Mouse (Mus musculus): ENCODE data around the gene Mfsd11. TPM values are rescaled to one million over a fixed set of nuclear protein-coding genes. Genes with fewer than 3 reads are reported as not detected.
"Not testable (repeated sequence)": the region's sequence is repeated elsewhere in the genome, so short reads cannot be mapped to it uniquely, and the experiment has no call there.

Mfsd11 gene
- polyA plus RNA-seq, 1 experiment from 2014 or later: 46.3 TPM

DNA sequence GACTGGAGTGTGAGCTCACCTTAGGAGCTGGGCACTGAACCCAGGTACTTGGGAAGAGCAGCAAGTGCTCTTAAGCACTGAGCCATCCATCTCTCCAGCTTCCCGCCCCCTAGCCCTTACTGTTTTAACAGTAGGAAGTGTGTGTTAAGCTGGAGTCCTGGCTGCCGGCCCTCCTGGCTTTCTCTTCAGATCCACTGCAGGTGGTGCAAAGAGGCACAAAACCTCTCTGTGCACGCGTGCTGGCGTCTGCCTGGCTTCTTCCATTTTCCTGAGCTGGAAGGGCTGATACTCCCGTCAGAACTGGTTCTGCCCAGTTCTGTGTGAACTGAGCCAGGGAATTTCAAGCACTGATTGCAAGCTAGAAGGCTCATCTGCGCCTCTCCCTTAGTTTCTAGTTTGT lies 28.6 kb downstream of the Mfsd11 start:
- no peak overlapping the region for H3K9ac ChIP-seq (replicated peaks)
- no peak overlapping the region for H3K4me2 ChIP-seq (replicated peaks)
- no peak overlapping the region for H3K27ac ChIP-seq (replicated peaks)
- H3K36me3 ChIP-seq: no peaks in the 10 kb centered on the region
- peaks cover 5% of the 10 kb centered on the region for H3K4me1 ChIP-seq
- ATAC-seq (ENCODE audit: low FRiP score, low read depth): no peak
- no peaks in the 10 kb centered on the region for H3K9me3 ChIP-seq
- no peak overlapping the region for H3K4me3 ChIP-seq
- H3K27me3 ChIP-seq: peaks cover 12% of the 10 kb centered on the region; the same call in 1 of the 2 replicates
- 62% methylated on average over 7 of the region's 7 CpGs for WGBS

DNA sequence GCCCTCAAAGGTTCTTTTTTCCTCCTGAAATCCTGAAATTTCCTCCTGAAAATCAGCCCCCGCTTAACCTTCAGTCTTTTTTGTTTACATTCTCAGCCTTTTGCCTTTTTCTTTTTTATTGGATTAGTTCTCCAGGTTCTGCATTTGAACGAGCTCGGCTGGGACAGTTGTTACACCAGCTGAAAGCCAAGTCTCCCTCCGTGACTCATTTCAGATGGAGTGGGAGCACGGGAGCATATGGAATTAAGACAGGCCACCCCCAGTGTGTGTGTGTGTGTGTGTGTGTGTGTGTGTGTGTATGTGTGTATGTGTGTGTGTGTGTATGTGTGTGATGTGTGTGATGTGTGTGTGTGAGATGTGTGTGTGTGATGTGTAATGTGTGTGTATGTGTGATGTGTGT lies 29.2 kb downstream of the Mfsd11 start:
- no peaks in the 10 kb centered on the region for H3K9me3 ChIP-seq
- H3K4me3 ChIP-seq: no peak overlapping the region
- H3K27ac ChIP-seq (replicated peaks): no peak overlapping the region
- peaks cover 8% of the 10 kb centered on the region for H3K4me1 ChIP-seq
- H3K4me2 ChIP-seq (replicated peaks): no peak overlapping the region
- H3K27me3 ChIP-seq: peaks cover 18% of the 10 kb centered on the region
- 64% methylated on average over 5 of the region's 5 CpGs for WGBS
- ATAC-seq (ENCODE audit: low FRiP score, low read depth): no peak
- no peaks in the 10 kb centered on the region for H3K36me3 ChIP-seq
- no peak overlapping the region for H3K9ac ChIP-seq (replicated peaks)

DNA sequence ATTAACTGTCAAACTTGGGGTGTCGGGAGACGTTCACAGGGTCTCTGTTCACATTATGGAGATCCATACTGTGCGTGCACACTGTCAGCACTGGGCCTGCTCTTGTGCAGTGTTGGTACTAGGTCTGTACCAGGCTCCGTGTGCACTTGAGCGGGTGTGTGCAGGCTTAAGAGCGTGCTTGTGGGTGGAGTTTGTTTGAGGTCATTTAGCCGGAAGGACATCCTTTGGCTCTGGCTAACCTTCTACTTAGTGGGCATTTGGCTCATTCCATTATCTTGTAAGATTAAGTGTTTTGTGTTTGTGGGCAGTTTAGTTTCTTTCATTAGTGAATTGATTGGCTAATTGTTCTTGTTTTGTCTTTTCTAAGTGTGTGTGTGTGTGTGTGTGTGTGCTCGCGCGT lies 30.2 kb downstream of the Mfsd11 start:
- 82% methylated on average over 10 of the region's 10 CpGs for WGBS
- Histone ChIP-seq H3K4me2 (replicated peaks) (no peak overlapping the region), H3K27me3 (peaks cover 23% of the 10 kb centered on the region), H3K9ac (replicated peaks) (no peak overlapping the region), H3K9me3 (no peaks in the 10 kb centered on the region), H3K4me1 (peaks cover 8% of the 10 kb centered on the region), H3K4me3 (no peak overlapping the region), H3K36me3 (no peaks in the 10 kb centered on the region), H3K27ac (replicated peaks) (no peak overlapping the region)
- ATAC-seq (ENCODE audit: low FRiP score, low read depth): no peak

DNA sequence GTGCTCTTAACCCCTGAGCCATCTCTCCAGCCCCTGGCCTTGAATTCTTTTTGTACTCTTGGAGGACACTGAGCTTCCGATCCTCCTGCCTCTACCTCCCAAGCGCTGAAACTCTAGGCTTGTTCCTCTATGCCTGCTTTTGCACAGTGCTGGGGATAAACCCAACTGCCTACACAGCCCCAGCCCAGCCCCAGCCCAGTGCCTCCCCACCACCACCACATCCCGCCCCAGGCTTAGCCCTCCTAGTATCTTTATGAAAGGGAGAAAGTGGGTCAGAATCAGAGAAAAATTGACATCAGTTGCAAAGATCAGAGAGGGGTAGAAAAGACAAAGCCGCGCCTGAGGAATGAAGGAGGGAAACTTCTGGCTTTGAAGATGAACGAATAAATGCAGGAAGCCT lies 31.8 kb downstream of the Mfsd11 start:
- H3K4me3 ChIP-seq: no peak overlapping the region
- 82% methylated on average over 6 of the region's 6 CpGs for WGBS
- H3K9me3 ChIP-seq: no peaks in the 10 kb centered on the region
- H3K27me3 ChIP-seq: peaks cover 29% of the 10 kb centered on the region
- no peak overlapping the region for H3K27ac ChIP-seq (replicated peaks)
- ATAC-seq (ENCODE audit: low FRiP score, low read depth): no peak
- H3K4me1 ChIP-seq: peaks cover 8% of the 10 kb centered on the region
- H3K36me3 ChIP-seq: no peaks in the 10 kb centered on the region
- no peak overlapping the region for H3K4me2 ChIP-seq (replicated peaks)
- no peak overlapping the region for H3K9ac ChIP-seq (replicated peaks)

DNA sequence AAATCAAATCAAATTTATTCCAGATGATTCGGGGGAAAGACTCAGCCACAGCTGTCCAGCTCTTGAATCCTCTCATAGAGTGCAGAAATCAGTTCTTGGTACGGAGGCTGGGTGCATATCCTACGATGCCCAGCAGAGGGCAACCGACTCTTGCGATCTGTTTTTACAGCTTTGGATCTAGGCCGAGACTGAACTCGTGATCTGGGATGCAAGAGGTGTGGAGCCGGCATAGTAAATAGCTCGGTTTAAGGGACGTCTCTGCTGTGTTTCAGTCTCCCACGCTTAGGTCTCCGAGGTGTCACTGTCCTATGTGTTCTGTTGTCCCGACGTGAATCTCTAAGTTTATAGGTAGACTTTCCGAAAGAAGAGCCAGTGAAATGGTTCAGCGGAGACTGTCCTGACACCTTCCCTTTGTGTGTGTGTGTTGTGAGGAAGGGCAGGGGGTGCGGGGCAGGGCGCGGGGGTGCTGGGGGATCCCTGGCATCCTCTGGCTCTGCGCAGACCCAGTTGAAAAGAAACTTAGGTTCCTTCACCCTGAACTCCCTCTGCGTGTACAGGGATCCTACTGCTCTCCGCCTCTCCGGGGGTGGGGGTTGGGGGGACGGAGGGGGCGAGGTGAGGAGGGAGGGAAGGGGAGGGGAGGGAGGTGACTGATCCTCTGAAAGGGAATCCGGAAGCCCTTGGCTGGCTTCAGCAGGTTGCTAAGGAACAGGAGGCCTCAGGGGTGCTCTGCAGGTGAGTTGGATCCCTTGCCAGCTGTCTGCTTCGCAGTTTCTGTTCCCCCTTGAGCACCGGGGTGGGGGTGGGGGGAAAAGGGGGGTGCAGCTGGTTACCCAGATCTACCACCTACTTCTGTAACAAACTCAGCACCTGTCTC lies 33.3 kb downstream of the Mfsd11 start:
- 3% methylated on average over 27 of the region's 28 CpGs for WGBS
- Histone ChIP-seq H3K27ac (replicated peaks) (no peak overlapping the region), H3K4me3 (peak overlapping the region; percentile 19), H3K36me3 (no peaks in the 10 kb centered on the region), H3K4me2 (replicated peaks) (peak overlapping the region; percentile 41), H3K4me1 (peaks cover 8% of the 10 kb centered on the region), H3K27me3 (peaks cover 29% of the 10 kb centered on the region), H3K9ac (replicated peaks) (peak overlapping the region; percentile 24; the same call in 1 of the 2 replicates), H3K9me3 (no peaks in the 10 kb centered on the region)
- ATAC-seq (ENCODE audit: low FRiP score, low read depth): no peak

DNA sequence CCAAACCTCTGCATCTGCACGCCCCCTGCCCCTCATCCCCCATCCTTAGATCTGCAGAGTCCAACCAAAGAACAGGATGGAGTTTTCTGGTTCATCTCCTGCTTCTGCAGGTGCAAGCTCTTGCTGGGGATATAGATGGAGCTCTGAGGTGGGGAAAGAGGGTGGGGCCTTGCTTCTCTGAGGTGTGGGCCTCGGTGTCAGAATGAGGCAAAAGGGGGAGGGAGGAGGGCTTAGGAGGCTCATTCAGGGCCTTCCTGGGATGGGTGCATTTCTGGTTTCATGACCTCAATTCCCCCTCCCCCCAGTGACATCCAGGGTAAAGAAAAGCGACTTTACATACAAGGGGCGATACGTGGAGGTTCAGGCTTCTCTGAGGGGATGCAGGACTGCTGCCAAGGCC lies 34.9 kb downstream of the Mfsd11 start:
- Histone ChIP-seq H3K4me1 (peaks cover 8% of the 10 kb centered on the region), H3K27me3 (peaks cover 29% of the 10 kb centered on the region), H3K27ac (replicated peaks) (no peak overlapping the region), H3K4me3 (no peak overlapping the region), H3K36me3 (no peaks in the 10 kb centered on the region), H3K9me3 (no peaks in the 10 kb centered on the region), H3K9ac (replicated peaks) (no peak overlapping the region), H3K4me2 (replicated peaks) (no peak overlapping the region)
- no peak for ATAC-seq (ENCODE audit: low FRiP score, low read depth)
- 61% methylated on average over 5 of the region's 5 CpGs for WGBS

DNA sequence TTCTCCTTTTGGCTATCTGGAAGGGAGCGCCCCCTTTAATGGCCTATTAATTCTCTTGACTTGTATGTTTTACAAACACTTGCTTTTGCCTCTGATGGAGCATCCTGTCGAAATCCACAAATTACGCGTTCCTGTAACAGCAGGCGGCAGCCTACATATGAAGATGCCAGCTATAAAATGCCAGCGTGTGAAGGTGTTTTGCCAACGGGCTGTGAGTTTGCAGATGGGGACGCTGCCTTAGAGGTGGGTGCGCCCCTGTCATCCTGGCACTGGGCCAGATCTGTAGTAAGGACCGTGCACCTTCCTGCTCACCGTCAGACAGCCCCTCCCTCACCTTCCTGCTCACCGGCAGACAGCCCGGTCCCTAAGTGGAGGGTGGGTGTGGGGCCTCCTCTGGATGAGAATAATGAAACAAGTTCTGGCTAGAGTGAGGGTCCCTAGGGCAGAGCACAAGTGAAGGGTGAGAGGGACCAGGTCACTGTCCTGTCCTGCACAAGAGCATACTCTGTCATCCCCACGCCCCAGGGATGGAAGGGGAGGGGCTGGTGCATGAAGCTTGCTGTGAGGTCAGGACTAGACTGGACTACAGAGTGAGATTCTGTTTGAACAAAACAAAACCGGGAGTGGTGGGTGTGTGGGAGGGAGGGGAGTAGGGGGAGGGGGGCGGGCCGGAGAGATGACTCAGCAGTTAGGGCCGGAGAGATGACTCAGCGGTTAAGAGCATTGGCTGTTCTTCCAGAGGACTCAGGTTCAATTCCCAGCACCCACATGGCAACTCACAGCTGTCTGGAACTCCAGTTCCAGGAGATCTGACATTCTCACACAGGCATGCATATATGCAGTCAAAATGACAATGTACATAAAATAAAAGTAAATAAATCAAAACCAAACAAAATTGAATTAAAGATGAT lies 41.5 kb downstream of the Mfsd11 start:
- H3K4me1 ChIP-seq: no peaks in the 10 kb centered on the region; the same call in 1 of the 2 replicates
- H3K9ac ChIP-seq (replicated peaks): no peak overlapping the region
- no peak overlapping the region for H3K27ac ChIP-seq (replicated peaks)
- no peaks in the 10 kb centered on the region for H3K36me3 ChIP-seq
- H3K27me3 ChIP-seq: no peaks in the 10 kb centered on the region; the same call in 1 of the 2 replicates
- H3K4me2 ChIP-seq (replicated peaks): no peak overlapping the region
- ATAC-seq (ENCODE audit: low FRiP score, low read depth): no peak
- 86% methylated on average over 19 of the region's 19 CpGs for WGBS
- no peak overlapping the region for H3K4me3 ChIP-seq
- H3K9me3 ChIP-seq: no peaks in the 10 kb centered on the region

DNA sequence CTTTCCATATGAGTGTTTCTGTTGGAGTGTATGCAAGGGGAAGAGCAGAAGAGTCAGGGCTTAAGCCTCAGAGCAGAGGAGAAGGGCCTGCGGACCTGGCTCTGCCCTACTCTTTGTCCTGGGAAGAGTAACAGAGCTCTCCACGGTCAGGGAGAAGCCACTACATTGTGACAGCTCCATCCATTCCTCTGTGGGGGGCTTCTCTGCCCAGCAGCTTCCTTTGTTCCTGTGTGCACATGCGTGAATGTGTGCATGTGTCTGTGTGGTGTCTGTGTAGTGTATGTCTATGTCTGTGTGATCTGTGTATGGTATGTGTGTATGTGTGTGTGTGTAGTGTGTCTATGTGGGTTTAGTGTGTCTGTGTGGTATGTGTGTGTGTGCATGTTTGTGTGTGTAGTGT lies 43.2 kb downstream of the Mfsd11 start:
- Histone ChIP-seq H3K27ac (replicated peaks) (no peak overlapping the region), H3K4me2 (replicated peaks) (no peak overlapping the region), H3K36me3 (no peaks in the 10 kb centered on the region), H3K9ac (replicated peaks) (no peak overlapping the region), H3K4me3 (no peak overlapping the region), H3K27me3 (no peaks in the 10 kb centered on the region; the same call in 1 of the 2 replicates), H3K4me1 (no peaks in the 10 kb centered on the region; the same call in 1 of the 2 replicates), H3K9me3 (no peaks in the 10 kb centered on the region)
- WGBS: 57% methylated on average over 3 of the region's 3 CpGs
- no peak for ATAC-seq (ENCODE audit: low FRiP score, low read depth)

DNA sequence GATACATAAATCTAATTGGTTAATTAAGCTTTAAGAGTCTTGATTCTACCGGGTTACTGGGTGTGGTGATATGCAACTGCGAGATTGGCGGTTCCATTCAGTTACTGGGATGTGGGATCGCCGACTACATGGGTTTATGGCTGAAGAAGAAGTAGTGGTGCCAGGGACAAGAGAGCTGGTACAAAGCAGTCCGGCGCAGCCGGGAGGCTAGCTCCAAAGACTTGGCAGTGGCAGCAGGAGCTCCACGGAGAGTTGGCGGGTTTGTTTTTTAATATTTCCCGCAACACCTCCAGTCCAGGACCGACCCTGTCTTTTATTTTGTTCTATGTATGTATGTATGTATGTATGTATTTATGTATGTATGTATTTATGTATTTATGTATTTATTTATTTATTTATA lies 47.0 kb downstream of the Mfsd11 start:
- H3K4me1 ChIP-seq: no peaks in the 10 kb centered on the region
- no peak overlapping the region for H3K9ac ChIP-seq (replicated peaks)
- H3K27me3 ChIP-seq: peaks cover 10% of the 10 kb centered on the region
- no peak overlapping the region for H3K4me3 ChIP-seq
- H3K9me3 ChIP-seq: no peaks in the 10 kb centered on the region
- 92% methylated on average over 12 of the region's 12 CpGs for WGBS
- no peak overlapping the region for H3K27ac ChIP-seq (replicated peaks)
- ATAC-seq (ENCODE audit: low FRiP score, low read depth): no peak
- no peaks in the 10 kb centered on the region for H3K36me3 ChIP-seq
- no peak overlapping the region for H3K4me2 ChIP-seq (replicated peaks)

DNA sequence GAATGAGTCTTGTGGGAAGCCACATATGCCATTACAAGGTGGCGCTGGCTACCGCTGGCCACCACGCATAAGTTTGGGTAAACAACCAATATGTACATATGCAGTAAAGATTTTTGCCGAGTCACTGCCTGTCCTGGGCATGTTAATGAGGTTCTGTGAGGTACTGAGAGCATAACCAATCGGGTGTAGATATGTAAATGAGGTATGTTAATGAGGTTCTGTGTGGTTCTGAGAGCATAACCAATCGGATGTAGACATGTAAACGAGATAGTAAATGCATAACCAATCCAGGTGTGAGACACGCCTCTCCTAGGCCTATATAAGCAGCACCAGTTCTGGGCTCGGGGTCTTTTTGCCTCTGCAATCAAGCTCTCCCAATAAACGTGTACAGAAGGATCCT lies 50.3 kb downstream of the Mfsd11 start:
- H3K27ac ChIP-seq (replicated peaks); H3K9me3 ChIP-seq; H3K36me3 ChIP-seq; H3K4me2 ChIP-seq (replicated peaks); ATAC-seq (ENCODE audit: low FRiP score, low read depth); H3K4me3 ChIP-seq; H3K9ac ChIP-seq (replicated peaks): not testable (repeated sequence)
- WGBS: 90% methylated on average over 10 of the region's 10 CpGs
- H3K4me1 ChIP-seq: peaks cover 13% of the 10 kb centered on the region
- H3K27me3 ChIP-seq: peaks cover 32% of the 10 kb centered on the region

DNA sequence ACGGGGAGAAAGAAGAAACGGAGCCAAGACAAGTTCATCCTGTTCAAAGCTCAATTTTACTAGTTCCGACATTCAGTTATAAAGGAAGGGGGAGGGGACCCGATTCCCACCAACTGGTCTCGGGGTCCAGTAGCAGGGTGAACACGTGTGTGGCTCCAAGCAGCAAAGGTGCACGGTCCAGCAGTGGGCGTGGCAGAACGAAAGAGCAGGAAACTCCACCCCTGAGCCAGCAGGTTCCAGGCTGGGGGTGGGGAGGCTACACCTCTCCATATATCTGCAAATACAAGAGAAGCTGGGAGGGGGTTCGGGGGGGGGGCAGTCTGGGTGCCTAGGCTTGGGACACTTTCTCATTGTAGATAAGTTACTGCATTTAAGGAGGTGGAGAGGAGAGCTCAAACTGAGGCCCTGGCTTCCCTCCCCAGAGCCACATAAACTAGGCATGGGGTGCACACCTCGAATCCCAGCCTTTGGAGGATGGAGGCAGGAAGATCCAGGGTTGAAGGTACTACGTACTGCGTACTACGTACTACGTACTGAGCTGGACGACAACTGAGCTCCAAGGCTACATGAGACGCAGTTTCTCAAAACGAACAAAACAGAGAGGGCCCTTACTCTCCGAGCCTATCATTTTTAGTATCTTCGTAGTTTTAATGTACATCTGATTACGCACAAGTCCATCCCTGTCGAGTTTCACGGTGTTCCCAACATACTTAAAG lies 53.7 kb downstream of the Mfsd11 start:
- Histone ChIP-seq H3K27me3 (peaks cover 32% of the 10 kb centered on the region), H3K9ac (replicated peaks) (no peak overlapping the region)
- ATAC-seq (ENCODE audit: low FRiP score, low read depth): no peak

More for the DNA sequence above, 53.7 kb downstream of the Mfsd11 start:
- Histone ChIP-seq H3K4me2 (replicated peaks) (peak overlapping the region; percentile 51), H3K27ac (replicated peaks) (no peak overlapping the region), H3K36me3 (no peaks in the 10 kb centered on the region), H3K4me1 (peaks cover 13% of the 10 kb centered on the region), H3K9me3 (no peaks in the 10 kb centered on the region), H3K4me3 (peak overlapping the region; percentile 18; the same call in 1 of the 2 replicates)
- WGBS: 5% methylated on average over 23 of the region's 23 CpGs

Measured in midbrain, embryonic 12.5 days (tissue).